Mouse (Mus musculus): ENCODE results near the gene Suco.

DNA sequence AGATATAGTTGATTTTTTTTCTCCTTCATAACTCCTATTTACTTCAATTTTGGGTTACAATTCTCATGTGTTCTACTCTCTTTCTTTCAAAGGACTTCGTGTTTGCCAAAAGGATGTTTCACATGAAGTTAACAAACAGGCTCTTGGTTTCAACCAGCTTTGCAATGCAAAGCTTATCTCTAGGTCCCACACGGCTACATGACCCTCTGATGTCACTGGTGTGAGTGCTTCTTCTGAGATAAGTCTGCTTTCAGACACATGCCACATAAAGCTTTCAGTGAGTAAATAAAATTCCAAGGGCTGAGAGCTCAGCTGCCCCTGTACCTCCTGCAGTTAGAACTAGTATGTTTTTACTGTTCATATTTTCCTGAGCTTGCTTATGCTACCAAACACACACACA, 18.1 kb upstream of the Suco start:
- TF ChIP-seq POLR2A (IDR thresholded peaks at IDR 0.05; ENCODE audit: control insufficient read depth, extremely low read depth, insufficient read depth, low read length, poor library complexity) (no peak), CTCF (IDR thresholded peaks at IDR 0.05; ENCODE audit: borderline replicate concordance, control insufficient read depth, extremely low read depth, insufficient read depth, low read length, poor library complexity) (no peak)
